Mouse (Mus musculus): ENCODE measurements at regions not wholly inside any gene's neighbourhood (a gene's known extent, or its start where the extent isn't known, plus 50 kb on each side); places are given as distances from the start of the nearest gene placed in this dataset.
"Not testable (repeated sequence)": the region's sequence is repeated elsewhere in the genome, so short reads cannot be mapped to it uniquely, and the experiment has no call there.

- no peak for DNase-seq
Observed at GRCm38 (mm10) chr13:97333801-97334534, 93.1 kb downstream of the Enc1 start.

- no peak for DNase-seq
Observed at GRCm38 (mm10) chr13:97331072-97331471, 90.2 kb downstream of the Enc1 start.

GRCm38 (mm10) chr13:97321307-97321706, 80.4 kb downstream of the Enc1 start:
- DNase-seq = not testable (repeated sequence)

DNA sequence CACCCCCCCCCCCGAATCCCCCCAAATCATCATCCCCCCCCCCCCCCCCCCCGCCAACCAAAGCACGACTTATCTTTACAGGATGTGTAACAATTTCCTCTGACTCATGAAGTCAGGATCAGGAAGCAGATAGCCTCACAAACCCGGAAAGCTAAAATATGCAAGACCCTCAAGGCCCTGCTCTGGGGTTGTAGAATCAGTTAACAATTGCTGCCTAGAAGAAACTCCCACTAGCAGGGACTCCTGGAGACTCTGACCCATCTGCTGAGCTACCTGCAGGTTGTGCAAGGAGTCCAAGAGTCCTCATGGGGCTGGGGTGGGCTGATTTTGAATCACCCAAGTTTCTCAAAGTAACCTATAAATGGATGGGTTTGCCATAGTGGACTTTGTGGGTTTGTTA, 79.9 kb downstream of the Enc1 start:
- DNase-seq = no peak

DNA sequence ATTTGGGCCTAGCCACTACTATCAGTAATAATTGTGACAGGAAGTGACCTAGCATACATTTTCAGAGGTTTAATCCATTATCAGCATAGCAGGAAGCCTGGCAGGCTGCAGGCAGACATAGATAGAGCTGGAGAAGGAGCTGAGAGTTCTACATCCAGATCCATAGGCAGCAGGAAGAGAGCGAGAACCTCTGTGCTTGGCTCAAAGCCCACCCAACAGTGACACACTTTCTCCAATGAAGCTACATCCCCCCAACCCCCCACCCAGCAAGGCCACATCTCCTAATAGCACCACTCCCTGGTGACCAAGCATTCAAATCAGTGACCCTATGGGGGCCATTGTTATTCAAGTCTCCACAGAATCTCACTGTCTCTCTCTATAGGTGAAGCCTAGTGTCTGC, 79.4 kb downstream of the Enc1 start:
- DNase-seq = no peak

DNA sequence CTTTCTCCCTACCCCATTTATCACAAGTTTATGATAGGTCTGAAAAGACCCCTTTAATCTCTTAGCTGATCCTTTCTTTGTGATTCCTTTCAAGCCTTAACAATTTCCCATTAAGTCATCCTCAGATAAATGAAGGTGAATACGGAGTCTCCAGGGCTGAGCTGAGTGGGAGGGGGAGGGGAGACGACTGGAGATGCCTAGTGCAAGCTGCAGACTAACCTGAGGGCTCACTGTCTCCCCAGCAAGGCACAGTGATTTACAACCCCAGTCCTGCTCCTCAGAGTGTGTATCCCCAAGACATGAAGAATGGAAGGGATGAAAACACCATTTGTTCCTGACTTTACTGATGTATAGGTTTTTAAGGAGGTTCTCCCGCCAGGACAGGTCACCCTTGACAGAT, 76.7 kb downstream of the Enc1 start:
- DNase-seq = no peak

DNA sequence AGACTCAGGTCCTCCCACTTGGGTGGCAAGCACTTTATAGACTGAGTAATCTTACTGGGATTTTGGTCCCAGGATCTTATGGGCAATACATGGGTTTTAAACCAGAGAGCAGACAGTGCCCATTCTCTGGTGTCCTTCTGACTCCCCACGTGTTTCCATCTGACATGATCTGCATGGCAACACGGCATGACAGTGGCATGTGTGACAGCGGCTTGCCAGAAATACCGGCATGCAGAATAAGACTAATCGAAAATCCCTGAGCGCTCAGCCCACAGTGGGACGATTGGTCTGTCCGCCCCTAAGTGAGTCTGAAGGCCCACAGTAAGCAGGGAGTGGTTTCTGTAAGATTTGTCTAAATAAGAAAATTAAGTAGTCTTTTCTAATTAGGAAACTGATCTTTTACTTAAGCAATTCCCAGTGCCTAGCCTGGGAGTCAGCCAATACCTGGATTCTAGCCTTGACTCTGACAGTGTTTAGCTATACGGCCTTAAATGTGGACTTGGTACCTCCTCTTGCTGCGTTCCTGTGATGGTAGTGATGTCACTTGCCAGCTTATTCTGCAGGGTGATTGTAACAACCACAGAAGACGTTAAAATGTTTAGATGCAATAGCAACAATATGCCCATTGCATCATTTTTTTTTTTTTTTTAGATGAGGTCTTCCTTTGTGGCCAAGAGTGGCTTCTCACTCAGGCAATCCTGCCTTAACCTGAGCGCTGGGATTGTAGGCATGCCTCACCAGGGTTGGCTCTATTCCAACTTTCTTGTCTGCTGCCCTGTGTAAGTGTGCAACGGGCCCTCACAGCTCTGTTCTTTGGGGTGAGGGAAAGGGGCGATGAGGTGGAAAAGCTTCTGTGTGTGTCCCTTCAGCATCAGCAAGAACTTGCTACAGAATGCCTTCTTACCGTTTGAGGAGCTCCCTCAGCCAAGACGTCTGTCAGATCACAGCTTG, 71.8 kb downstream of the Enc1 start:
- DNase-seq = no peak

DNA sequence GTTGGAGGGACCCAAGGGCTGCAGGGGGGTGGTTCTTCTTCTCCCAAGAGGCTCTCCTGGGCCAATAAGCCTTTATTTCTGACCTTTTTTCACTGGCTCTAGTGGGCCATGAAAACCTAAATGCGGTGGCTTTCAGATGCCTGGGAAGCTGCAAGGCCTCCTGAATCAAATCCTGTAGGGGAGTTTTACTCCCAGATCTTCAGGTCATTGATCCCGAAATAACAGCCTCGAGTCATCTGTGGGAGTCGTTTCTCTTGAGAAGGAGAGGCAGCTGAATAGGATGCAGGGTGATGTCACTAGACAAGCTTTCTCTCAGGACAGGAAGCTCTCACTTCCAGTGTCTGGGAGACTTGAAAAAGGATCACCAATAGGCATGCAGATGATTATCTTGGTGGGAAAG, 70.4 kb downstream of the Enc1 start:
- no peak for DNase-seq

- DNase-seq = no peak
Observed at GRCm38 (mm10) chr13:97310855-97311189, 69.9 kb downstream of the Enc1 start.

GRCm38 (mm10) chr13:97310186-97310854, 69.4 kb downstream of the Enc1 start:
- peak; percentile 55 for DNase-seq

- DNase-seq = no peak
Observed at GRCm38 (mm10) chr13:97309411-97309810, 68.5 kb downstream of the Enc1 start.

GRCm38 (mm10) chr13:97308431-97308830, 67.5 kb downstream of the Enc1 start:
- DNase-seq = no peak
